Mouse (Mus musculus): Measurements from ENCODE around the gene Fam193a.
A peak's percentile ranks its signal among the peaks of the same experiment; 100 is the strongest.

The Fam193a gene

GRCm38 (mm10) chr5:34521337-34521736 lies 151.6 kb downstream of the Fam193a start:
- DNase-seq (ENCODE audit: low spot score), result no peak

GRCm38 (mm10) chr5:34523958-34524485 lies 154.3 kb downstream of the Fam193a start:
- no peak for DNase-seq (ENCODE audit: low spot score)

GRCm38 (mm10) chr5:34524511-34524910 lies 154.8 kb downstream of the Fam193a start:
- DNase-seq (ENCODE audit: low spot score), result no peak

GRCm38 (mm10) chr5:34525663-34526476 lies 156.1 kb downstream of the Fam193a start, which contains the start of gene Sh3bp2:
TSS of gene Sh3bp2 (plus strand) at chr5:34525838.
- DNase-seq (ENCODE audit: low spot score), result peak; percentile 92

GRCm38 (mm10) chr5:34526477-34526775 lies 156.7 kb downstream of the Fam193a start:
- DNase-seq (ENCODE audit: low spot score), result no peak

GRCm38 (mm10) chr5:34527352-34527751 lies 157.6 kb downstream of the Fam193a start:
- DNase-seq (ENCODE audit: low spot score), result no peak

GRCm38 (mm10) chr5:34528724-34529123 lies 159.0 kb downstream of the Fam193a start:
- no peak for DNase-seq (ENCODE audit: low spot score)

GRCm38 (mm10) chr5:34530116-34530515 lies 160.4 kb downstream of the Fam193a start:
- DNase-seq (ENCODE audit: low spot score), result no peak

- no peak for DNase-seq (ENCODE audit: low spot score)
Measured at GRCm38 (mm10) chr5:34530687-34531086, 161.0 kb downstream of the Fam193a start.

- DNase-seq (ENCODE audit: low spot score), result no peak
Measured at GRCm38 (mm10) chr5:34533066-34533465, 163.3 kb downstream of the Fam193a start.

GRCm38 (mm10) chr5:34533820-34534219 lies 164.1 kb downstream of the Fam193a start:
- no peak for DNase-seq (ENCODE audit: low spot score)

GRCm38 (mm10) chr5:34534776-34535581 lies 165.2 kb downstream of the Fam193a start:
- no peak for DNase-seq (ENCODE audit: low spot score)

GRCm38 (mm10) chr5:34535831-34536230 lies 166.1 kb downstream of the Fam193a start:
- DNase-seq (ENCODE audit: low spot score), result no peak
